In the genomic region with DNA sequence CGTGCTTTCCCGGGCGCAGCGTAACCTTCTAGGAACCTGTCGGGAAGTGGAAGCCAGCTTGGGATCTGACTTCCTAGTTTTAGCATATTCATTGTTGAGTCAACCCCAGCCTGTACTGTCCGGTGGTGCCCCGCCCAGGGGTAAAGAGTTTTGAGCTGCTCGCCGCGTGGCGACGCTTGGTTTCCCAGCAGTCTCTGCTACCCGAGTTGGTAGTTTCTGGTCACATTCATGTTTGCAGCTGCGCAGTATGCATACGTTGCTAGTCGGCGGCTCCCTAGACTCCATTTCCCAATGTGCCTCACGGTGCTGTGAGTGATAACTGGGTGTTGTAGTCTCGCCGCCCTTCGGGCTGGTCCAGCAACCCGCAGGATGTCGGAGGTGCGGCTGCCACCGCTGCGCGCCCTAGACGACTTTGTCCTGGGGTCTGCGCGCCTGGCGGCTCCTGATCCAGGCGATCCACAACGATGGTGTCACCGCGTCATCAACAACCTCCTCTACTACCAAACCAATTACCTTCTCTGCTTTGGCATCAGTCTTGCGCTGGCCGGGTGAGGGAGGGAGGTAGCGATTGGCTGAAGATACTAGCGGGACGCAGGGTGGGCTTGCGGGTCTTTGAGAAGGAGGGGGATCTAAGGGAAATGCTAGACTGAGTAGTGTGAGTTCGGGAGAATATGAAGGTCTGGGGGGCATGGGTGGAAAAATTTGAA, we compare ENCODE assay signal across 8 mouse cellular contexts. TPM values are rescaled to one million over a fixed set of nuclear protein-coding genes. Genes with fewer than 3 reads are reported as not detected.
DNase-seq lines count a peak whose midpoint lies in the region; ATAC-seq and TF ChIP-seq lines count a peak whose summit lies in the region.

A gene (plus strand): TSS at position 225 of the 707 bp plus-strand sequence.

- peaks cover 28 to 61% of the 10 kb centered on the region in 2 experiments for H3K36me3 ChIP-seq in CH12.LX (replicated peaks in 1 of 2; ENCODE audit: control insufficient read depth in 1 of 2, insufficient read depth in 1 of 2, low read length in 1 of 2)
- no peaks in the 10 kb centered on the region; the same call in 1 of the 2 replicates for H3K36me3 ChIP-seq in forebrain, embryonic 11.5 days (ENCODE audit: control insufficient read depth, insufficient read depth, low read length)
- H3K36me3 ChIP-seq in heart, embryonic 16.5 days (ENCODE audit: control insufficient read depth, insufficient read depth) = peaks cover 11% of the 10 kb centered on the region
- peaks cover 6% of the 10 kb centered on the region; the same call in 1 of the 2 replicates for H3K36me3 ChIP-seq in liver, embryonic 16.5 days (ENCODE audit: control insufficient read depth, insufficient read depth)
- peaks cover 25% of the 10 kb centered on the region for H3K36me3 ChIP-seq in neural tube, embryonic 13.5 days
- H3K36me3 ChIP-seq in testis, adult 2 months (ENCODE audit: control insufficient read depth, insufficient read depth, low read length) = no peaks in the 10 kb centered on the region

- WGBS in forebrain, embryonic 11.5 days = 18% methylated on average over 42 of the region's 42 CpGs
- WGBS in heart, embryonic 16.5 days = 13% methylated on average over 42 of the region's 42 CpGs
- WGBS in liver, embryonic 16.5 days (ENCODE audit: insufficient replicate concordance) = 17% methylated on average over 42 of the region's 42 CpGs
- WGBS in neural tube, embryonic 13.5 days = 15% methylated on average over 42 of the region's 42 CpGs

- peak; percentile 87 for DNase-seq in CH12.LX (ENCODE audit: extremely low read depth)
- DNase-seq in c-Kit-positive CD71-negative TER-119-negative erythroid progenitor cells, embryonic 14.5 days (ENCODE audit: low read depth) = peak; percentile 58
- DNase-seq in forebrain, embryonic 11.5 days (ENCODE audit: low spot score) = peak; percentile 82
- peak; percentile 78 to 82 for DNase-seq in kidney, postnatal 4 days

- H3K4me2 ChIP-seq in CH12.LX (ENCODE audit: insufficient read depth, low read depth, poor library complexity, severe bottlenecking) = peak within 1 kb of the TSS; percentile 74
- H3K4me2 ChIP-seq in forebrain, embryonic 11.5 days (ENCODE audit: low read depth, low read length, severe bottlenecking) = peak within 1 kb of the TSS; percentile 54
- peak within 1 kb of the TSS; percentile 69 for H3K4me2 ChIP-seq in heart, embryonic 16.5 days (ENCODE audit: low read depth, low read length)
- H3K4me2 ChIP-seq in liver, embryonic 16.5 days (ENCODE audit: low read depth, low read length) = peak within 1 kb of the TSS; percentile 65
- H3K4me2 ChIP-seq in neural tube, embryonic 13.5 days = peak within 1 kb of the TSS; percentile 60

- H3K9me3 ChIP-seq in CH12.LX (replicated peaks; ENCODE audit: low read length) = no peaks in the 10 kb centered on the region
- H3K9me3 ChIP-seq in forebrain, embryonic 11.5 days (ENCODE audit: control insufficient read depth, low read length) = no peaks in the 10 kb centered on the region
- H3K9me3 ChIP-seq in heart, embryonic 16.5 days (replicated peaks; ENCODE audit: control insufficient read depth, low read length) = no peaks in the 10 kb centered on the region
- no peaks in the 10 kb centered on the region for H3K9me3 ChIP-seq in liver, embryonic 16.5 days (replicated peaks; ENCODE audit: control insufficient read depth, low read length)
- no peaks in the 10 kb centered on the region for H3K9me3 ChIP-seq in neural tube, embryonic 13.5 days

- no peaks in the 10 kb centered on the region for H3K27me3 ChIP-seq in CH12.LX (replicated peaks)
- no peaks in the 10 kb centered on the region for H3K27me3 ChIP-seq in forebrain, embryonic 11.5 days (ENCODE audit: control insufficient read depth, insufficient read depth, low read length)
- no peaks in the 10 kb centered on the region for H3K27me3 ChIP-seq in heart, embryonic 16.5 days (ENCODE audit: control insufficient read depth, insufficient read depth, low read length)
- no peaks in the 10 kb centered on the region for H3K27me3 ChIP-seq in liver, embryonic 16.5 days (ENCODE audit: control insufficient read depth, insufficient read depth, low read depth, low read length)
- H3K27me3 ChIP-seq in neural tube, embryonic 13.5 days = no peaks in the 10 kb centered on the region
- H3K27me3 ChIP-seq in testis, adult 2 months (ENCODE audit: control insufficient read depth, insufficient read depth, low read length) = no peaks in the 10 kb centered on the region

- H3K9ac ChIP-seq in CH12.LX (ENCODE audit: insufficient read depth, low read depth) = peak within 1 kb of the TSS; percentile 68
- peak within 1 kb of the TSS; percentile 57 for H3K9ac ChIP-seq in forebrain, embryonic 11.5 days (ENCODE audit: low read length)
- peak within 1 kb of the TSS; percentile 66 for H3K9ac ChIP-seq in heart, embryonic 16.5 days (ENCODE audit: low read length)
- peak within 1 kb of the TSS; percentile 41 for H3K9ac ChIP-seq in liver, embryonic 16.5 days (ENCODE audit: low read depth, low read length)
- peak within 1 kb of the TSS; percentile 70 for H3K9ac ChIP-seq in neural tube, embryonic 13.5 days

- H3K27ac ChIP-seq in CH12.LX (ENCODE audit: insufficient read depth, low read depth) = peak within 1 kb of the TSS; percentile 74
- no peak within 1 kb of the TSS for H3K27ac ChIP-seq in forebrain, embryonic 11.5 days (ENCODE audit: low read depth, low read length)
- H3K27ac ChIP-seq in heart, embryonic 16.5 days (ENCODE audit: low read length) = peak within 1 kb of the TSS; percentile 71
- no peak within 1 kb of the TSS for H3K27ac ChIP-seq in liver, embryonic 16.5 days (ENCODE audit: low read length)
- H3K27ac ChIP-seq in neural tube, embryonic 13.5 days (replicated peaks) = peak within 1 kb of the TSS; percentile 56
- H3K27ac ChIP-seq in testis, adult 2 months (ENCODE audit: control insufficient read depth, insufficient read depth, low read depth, low read length) = no peak within 1 kb of the TSS

- peak; percentile 94 for ATAC-seq in forebrain, embryonic 11.5 days (replicated peaks; ENCODE audit: low FRiP score)
- peak; percentile 93 for ATAC-seq in heart, embryonic 16.5 days (replicated peaks; ENCODE audit: extremely low read depth, insufficient read depth, low FRiP score)
- ATAC-seq in liver, embryonic 16.5 days (ENCODE audit: low read depth) = peak; percentile 93
- peak; percentile 96 for ATAC-seq in neural tube, embryonic 13.5 days (ENCODE audit: low read depth)

- TF ChIP-seq CTCF in CH12.LX (conservative IDR thresholded peaks at IDR 0.05 in 1 of 2, IDR thresholded peaks at IDR 0.05 in 1 of 2; ENCODE audit: low read depth in 2 of 2, low read length in 2 of 2) = no peak
- TF ChIP-seq CTCF in testis, adult 2 months (IDR thresholded peaks at IDR 0.05; ENCODE audit: control insufficient read depth, insufficient read depth, insufficient replicate concordance, low read depth, low read length) = no peak

- peaks cover 9 to 15% of the 10 kb centered on the region in 2 experiments; a peak in 3 of 4 replicates for H3K4me1 ChIP-seq in CH12.LX (ENCODE audit: control insufficient read depth in 1 of 2, insufficient read depth in 2 of 2)
- H3K4me1 ChIP-seq in forebrain, embryonic 11.5 days (replicated peaks; ENCODE audit: control insufficient read depth, insufficient read depth, low read length) = no peaks in the 10 kb centered on the region
- no peaks in the 10 kb centered on the region for H3K4me1 ChIP-seq in heart, embryonic 16.5 days (ENCODE audit: control insufficient read depth, insufficient read depth, low read length)
- H3K4me1 ChIP-seq in liver, embryonic 16.5 days (ENCODE audit: control insufficient read depth, low read depth, low read length) = no peaks in the 10 kb centered on the region; the same call in 1 of the 2 replicates
- H3K4me1 ChIP-seq in neural tube, embryonic 13.5 days (replicated peaks) = peaks cover 20% of the 10 kb centered on the region
- H3K4me1 ChIP-seq in testis, adult 2 months (ENCODE audit: control insufficient read depth, insufficient read depth, low read length) = peaks cover 10% of the 10 kb centered on the region

- no peak for TF ChIP-seq RAD21 in CH12.LX (IDR thresholded peaks at IDR 0.05; ENCODE audit: low read depth, low read length)

- in situ Hi-C loops in CH12.LX (cut with MboI; ENCODE audit: low pct_ligation_motif_present, low pct_unique_long_range_greater_than_20kb, low sequenced_read_pairs) = no loop called here

- TF ChIP-seq EP300 in CH12.LX (IDR thresholded peaks at IDR 0.05; ENCODE audit: low read length) = no peak

- dilution Hi-C loops in CH12.LX (cut with MboI; ENCODE audit: extremely low pct_ligation_motif_present, extremely low pct_unique_long_range_greater_than_20kb, low sequenced_read_pairs) = no loop called here

- H3K79me2 ChIP-seq in CH12.LX (replicated peaks; ENCODE audit: control insufficient read depth, extremely low read depth, insufficient read depth, poor library complexity, severe bottlenecking) = 0 out of 2 replicates have a peak, but pooled peaks cover 8% of the 10 kb centered on the region

- H3K4me3 ChIP-seq in CH12.LX (replicated peaks in 1 of 3; ENCODE audit: low read depth in 2 of 3, low read length in 2 of 3, poor library complexity in 1 of 3) = peak within 1 kb of the TSS; percentile 56 to 82 (median 59)
- H3K4me3 ChIP-seq in forebrain, embryonic 11.5 days (ENCODE audit: low read depth, low read length) = peak within 1 kb of the TSS; percentile 42
- peak within 1 kb of the TSS; percentile 58 for H3K4me3 ChIP-seq in heart, embryonic 16.5 days (ENCODE audit: low read length)
- H3K4me3 ChIP-seq in liver, embryonic 16.5 days (ENCODE audit: low read depth, low read length) = peak within 1 kb of the TSS; percentile 52
- peak within 1 kb of the TSS; percentile 47 for H3K4me3 ChIP-seq in neural tube, embryonic 13.5 days
- H3K4me3 ChIP-seq in testis, adult 2 months (ENCODE audit: control insufficient read depth, low read depth, low read length) = peak within 1 kb of the TSS; percentile 52

- TF ChIP-seq POLR2A in CH12.LX (IDR thresholded peaks at IDR 0.05; ENCODE audit: low read depth, low read length) = peak; percentile 59
- no peak for TF ChIP-seq POLR2A in testis, adult 2 months (IDR thresholded peaks at IDR 0.05; ENCODE audit: control insufficient read depth, low read depth, low read length)

TF ChIP-seq in CH12.LX, 34 proteins besides CTCF, POLR2A, EP300 and RAD21 (continues in another document):
- TF ChIP-seq IRF4 (IDR thresholded peaks at IDR 0.05; ENCODE audit: low read depth, low read length) = peak; percentile 25; the same call in 1 of the 2 replicates
- TF ChIP-seq ZC3H11A (IDR thresholded peaks at IDR 0.05; ENCODE audit: low read depth, low read length) = no peak
- TF ChIP-seq POLR2AphosphoS2 (IDR thresholded peaks at IDR 0.05; ENCODE audit: low read depth, low read length) = peak; percentile 54; the same call in 1 of the 2 replicates

RNA-seq across cellular contexts. Expression of the gene that starts here (rescaled TPM):
- total RNA-seq in CH12.LX (2012; rRNA removed) = 41.8 and 49.1 TPM in 2 replicates
- 25.7 and 26.9 TPM in 2 replicates for total RNA-seq in CH12.LX (2014; rRNA removed)
- 40.5 and 40.6 TPM in 2 replicates for polyA plus RNA-seq in CH12.LX (2012; ENCODE audit: insufficient read length, low read depth)
- polyA plus RNA-seq in forebrain, embryonic 11.5 days (2014; fragmentation: Nextera tagmentation; extraction: Ambion mirVana) = 88.7 and 94.0 TPM in 2 replicates
- polyA plus RNA-seq in heart, embryonic 16.5 days (2015; fragmentation: Nextera tagmentation; extraction: Ambion mirVana) = 32.4 and 34.0 TPM in 2 replicates
- polyA plus RNA-seq in liver, embryonic 16.5 days (2015; fragmentation: Nextera tagmentation; extraction: Ambion mirVana) = 5.2 and 6.0 TPM in 2 replicates
- 115 and 134 TPM in 2 replicates for polyA plus RNA-seq in neural tube, embryonic 13.5 days (2015; fragmentation: Nextera tagmentation; extraction: Ambion mirVana)
- polyA plus RNA-seq in testis, adult 2 months (2012; rRNA removed) = 1.5 and 2.8 TPM in 2 replicates

Comparison
In these comparisons a context has a peak if more than half of its experiments do, and no peak if none do; other contexts are left out.
1. H3K27ac ChIP-seq: peak in CH12.LX (single experiment), heart, embryonic 16.5 days (single experiment) and neural tube, embryonic 13.5 days (single experiment); none in forebrain, embryonic 11.5 days (single experiment), liver, embryonic 16.5 days (single experiment) and testis, adult 2 months (single experiment).
2. Peak in every context shown above with its lines, with median percentiles within 50 percentile points of each other: DNase-seq, H3K4me2 ChIP-seq, H3K4me3 ChIP-seq, H3K9ac ChIP-seq and ATAC-seq.